Mouse (Mus musculus) c-Kit-positive CD71-positive TER-119-positive erythroid progenitor cells, embryonic 14.5 days (primary cell): ENCODE results near the gene Prmt1.

Experiments
- DNase-seq: peaks from one replicate; pipeline ENCODE4 v3.0.0-alpha.2; 2013; ENCODE audit warnings: low spot score

The Prmt1 gene

DNA sequence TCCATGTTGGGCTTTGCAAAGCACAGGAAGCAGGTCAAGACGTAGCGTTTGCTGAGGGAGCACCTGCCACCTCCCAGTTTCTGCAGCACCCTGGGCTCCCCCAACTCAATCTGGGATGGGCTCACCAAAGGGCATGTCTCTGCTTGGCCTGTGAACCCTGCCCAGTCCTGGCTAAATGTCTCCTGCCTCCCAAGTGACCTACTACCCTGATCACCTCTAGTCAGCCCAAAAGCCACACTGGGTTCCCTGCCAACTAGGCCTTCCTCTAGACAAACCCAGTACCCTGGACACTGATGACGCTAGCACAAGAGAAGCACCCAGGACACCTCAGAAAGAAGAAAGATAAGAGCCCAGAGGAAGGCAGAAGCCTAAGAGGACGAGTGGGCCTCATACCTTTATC is 26.5 kb upstream of the Prmt1 start:
- DNase-seq = no peak

DNA sequence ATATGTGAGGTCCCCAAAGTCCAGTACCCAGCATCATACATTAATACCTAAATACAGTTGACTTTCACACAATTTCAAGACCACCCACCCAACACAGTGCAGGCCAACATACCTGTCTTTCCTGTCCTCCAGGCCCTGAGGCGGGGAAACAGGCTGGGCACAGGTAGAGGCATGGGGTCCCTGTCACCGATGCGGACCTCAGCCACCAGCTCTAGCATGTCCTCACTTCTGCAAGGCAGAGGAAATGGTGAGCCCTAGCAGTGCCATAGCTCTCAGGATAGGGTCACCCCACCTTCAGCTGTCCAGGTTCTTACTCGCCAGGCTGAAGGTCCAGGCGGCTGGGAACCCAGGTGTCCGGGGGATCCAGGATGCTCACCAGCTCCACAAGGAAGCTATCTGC is 25.6 kb upstream of the Prmt1 start:
- DNase-seq = no peak

DNA sequence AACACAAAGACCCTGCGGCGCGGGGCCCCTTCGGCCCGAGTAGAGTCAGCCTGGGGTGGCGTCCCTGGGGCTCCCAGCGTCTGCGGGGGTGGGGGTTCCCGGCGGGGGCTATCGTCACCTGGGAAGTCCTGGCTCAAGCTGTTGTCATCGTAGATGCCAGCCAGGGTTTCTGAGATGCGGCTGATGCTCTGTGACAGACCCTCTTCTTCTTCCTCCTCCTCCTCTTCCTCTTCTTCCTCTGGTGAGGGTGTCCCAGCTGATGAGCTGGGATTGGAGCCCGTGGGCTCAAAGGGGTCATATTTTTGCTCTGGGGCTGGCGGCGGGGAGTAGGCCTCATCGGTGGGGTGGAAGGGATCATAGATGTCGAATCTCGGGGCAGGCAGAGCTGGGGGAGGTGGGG is 22.0 kb upstream of the Prmt1 start:
- no peak for DNase-seq

DNA sequence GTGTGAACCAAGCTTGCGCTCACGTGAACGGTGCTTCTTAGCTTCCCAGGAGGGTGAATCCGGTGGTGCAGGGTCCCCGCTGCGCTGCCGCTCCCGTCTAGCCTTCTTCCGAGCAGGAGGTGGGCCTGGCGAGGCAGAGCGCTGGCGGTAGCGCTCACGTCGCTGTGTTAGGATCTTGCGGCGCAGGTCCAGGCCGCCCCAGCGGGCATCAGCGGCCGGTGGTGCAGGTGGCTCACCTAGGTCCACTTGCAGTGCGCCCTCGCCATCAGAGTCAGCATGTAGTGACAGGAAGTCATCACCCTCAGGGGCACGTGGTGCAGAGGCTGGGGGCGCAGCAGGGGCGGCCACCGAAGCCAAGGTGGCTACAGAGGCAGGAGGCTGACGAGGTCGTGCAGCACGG is 21.5 kb upstream of the Prmt1 start:
- DNase-seq = no peak

DNA sequence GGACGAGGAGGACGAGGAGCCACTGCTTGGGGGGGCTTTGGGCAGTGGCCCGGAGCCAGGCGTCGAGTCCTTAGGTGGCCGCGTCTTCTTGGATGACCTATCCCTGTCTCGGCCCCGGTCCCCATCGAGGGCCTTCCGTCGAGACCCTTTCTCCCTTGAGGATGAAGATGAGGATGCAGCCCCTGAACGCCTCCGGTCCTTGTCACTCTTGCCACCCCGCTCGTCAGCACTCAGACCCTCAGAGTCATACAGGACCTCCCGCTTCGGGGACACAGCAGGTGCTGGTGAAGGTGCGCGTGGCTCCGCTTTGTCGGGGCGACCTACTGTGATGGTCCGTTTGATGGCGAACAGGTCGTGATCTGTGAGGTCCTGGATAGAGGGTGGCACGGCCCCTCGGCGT is 20.8 kb upstream of the Prmt1 start:
- no peak for DNase-seq

DNA sequence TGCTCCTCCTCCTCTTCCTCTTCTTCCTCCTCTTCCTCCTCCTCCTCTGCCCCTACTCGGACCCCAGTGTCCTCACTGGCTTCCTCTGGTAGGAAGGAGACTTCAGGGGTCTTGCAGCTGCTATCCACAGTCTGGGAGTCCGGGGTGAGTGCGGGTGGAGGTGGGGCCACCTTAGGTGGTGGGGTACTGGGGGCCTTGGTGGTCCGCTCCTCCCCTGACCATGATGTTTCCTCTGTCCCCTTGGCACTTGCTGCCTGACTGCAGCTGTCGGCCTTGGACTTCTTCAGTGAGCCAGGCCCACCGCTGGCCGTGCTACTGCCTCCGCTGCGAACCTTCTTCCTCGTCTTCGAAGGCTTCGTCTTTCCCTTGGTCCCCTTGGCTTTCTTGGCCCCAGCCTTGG is 20.1 kb upstream of the Prmt1 start:
- no peak for DNase-seq

DNA sequence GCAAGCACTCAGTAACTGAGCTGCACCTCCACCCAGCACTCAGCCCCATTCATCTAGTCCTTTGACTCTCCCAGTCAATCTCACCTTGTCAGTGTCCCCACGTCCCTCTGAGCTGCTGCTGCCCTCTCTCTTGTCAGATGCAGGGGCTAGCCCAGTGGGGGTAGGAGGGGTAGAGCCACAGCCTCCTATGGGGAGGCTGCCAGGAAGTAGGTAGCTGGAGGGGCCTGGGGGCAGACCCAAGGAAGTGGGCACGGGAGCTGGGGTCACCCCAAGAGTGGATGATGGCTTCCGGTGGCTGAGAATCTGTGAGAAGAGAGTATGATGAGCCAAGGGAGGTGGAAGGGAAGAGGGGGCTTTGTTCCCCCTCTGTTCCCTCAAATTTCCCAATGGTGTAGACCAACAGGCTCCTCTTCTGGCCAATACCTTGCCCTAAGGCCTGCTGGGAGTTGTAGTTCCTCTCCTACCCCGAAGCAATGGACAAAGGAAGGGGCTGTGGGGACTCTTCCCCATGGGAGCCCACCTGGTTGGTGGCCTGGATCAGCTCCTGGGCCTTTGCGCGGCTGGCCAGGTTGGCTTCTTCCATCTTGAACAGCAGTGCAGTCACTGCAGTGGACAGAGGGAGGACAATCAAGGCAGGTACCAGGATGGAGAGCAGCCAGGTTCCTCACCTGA is 19.1 kb upstream of the Prmt1 start:
- no peak for DNase-seq

DNA sequence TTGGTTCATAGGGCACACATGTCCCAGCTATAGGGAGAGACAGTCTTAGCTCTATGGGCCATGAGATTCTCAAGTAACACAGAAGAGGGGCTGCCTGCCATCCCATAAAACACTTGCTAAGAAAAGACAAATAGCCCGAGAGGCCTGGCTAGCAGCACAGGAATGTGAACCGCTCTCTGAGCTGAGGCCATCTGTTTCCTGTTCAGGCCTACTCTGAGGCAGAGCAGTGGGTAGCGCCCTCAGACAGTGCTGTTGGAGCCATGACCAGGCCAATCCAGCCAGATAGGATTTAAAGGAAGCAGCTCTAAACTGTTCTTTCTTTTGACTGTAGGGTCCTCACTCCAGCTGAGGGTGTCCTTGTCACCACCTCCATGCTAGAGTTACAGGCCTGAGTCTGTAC is 18.2 kb upstream of the Prmt1 start:
- no peak for DNase-seq

DNA sequence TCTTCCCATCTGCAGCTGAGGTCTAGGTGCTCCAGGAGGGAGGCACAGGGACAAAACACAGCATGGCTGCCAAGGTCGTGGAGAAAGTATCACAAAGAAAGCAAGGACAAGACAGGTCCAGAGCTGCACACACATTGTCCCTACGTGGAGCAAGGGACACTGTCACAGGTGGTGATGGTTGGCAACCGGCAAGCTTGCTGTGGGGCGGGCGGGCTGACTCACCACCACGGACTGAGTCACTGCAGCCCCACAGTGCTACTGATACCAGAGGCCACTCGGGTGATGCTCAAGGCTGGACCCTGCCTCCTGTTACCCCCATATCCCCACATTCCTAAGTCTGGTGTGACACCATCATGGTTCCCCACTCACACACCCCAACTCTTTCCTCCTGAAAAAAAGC is 16.1 kb upstream of the Prmt1 start:
- DNase-seq = no peak

DNA sequence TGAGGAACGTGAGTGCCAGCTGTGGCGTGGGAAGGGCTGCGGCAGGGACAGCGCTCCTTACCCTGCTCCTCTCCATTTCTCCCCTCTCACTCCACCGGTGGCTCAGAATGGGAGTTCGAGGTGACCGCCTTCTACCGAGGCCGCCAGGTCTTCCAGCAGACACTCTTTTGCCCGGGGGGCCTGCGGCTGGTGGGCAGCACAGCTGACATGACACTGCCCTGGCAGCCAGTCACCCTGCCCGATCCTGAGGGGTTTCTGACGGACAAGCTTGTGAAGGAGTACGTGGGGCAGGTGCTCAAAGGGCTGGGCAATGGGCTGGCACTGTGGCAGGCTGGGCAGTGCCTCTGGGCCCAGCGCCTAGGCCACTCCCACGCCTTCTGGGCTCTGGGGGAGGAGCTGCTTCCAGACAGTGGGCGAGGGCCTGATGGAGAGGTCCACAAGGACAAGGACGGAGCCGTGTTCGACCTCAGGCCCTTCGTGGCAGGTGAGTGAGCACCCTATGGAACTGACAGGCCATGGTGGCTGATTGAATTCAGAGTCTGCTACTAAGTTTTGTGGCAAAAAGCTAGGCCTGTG is 14.3 kb upstream of the Prmt1 start:
- no peak for DNase-seq

DNA sequence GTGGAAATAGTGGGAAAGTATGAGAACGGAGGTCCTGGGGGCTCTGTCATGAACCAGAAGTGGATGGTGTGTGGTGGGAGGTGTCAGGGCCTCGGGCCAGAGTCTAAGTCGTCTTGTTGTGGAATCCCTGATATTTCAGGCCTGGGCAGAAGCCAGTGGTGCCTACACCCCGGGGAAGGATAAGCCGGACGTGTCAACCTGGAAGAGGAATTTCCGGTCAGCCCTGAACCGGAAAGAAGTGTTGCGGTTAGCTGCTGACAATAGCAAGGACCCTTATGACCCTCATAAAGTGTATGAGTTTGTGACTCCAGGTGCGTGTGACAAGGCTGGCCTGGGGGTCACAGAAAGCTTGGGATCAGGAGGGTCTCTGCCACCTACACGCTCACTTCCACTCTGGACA is 13.4 kb upstream of the Prmt1 start:
- DNase-seq = no peak

DNA sequence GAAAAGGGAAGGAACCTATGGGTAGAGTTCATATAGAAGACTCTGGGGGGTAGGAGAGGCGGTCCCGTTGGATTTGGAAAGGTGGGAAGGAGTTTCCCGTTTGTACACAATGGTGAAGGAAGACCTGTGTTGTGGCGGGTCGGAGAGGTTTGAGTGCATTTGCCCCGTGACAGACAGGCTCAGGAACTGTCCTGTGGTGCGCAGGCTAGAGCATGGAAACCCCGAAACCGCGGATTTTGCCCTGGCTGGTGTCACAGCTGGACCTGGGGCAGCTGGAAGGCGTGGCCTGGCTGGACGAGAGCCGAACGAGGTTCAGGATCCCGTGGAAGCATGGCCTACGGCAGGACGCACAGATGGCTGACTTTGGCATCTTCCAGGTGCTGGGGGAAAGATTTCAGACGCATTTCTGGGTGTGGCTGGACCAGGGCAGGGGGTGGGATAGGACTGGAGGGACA is 12.2 kb upstream of the Prmt1 start, which contains the start of gene Bcl2l12:
TSS of gene Bcl2l12 (minus strand) at position 212 of the 455 bp plus-strand sequence.
- peak; percentile 40 for DNase-seq

DNA sequence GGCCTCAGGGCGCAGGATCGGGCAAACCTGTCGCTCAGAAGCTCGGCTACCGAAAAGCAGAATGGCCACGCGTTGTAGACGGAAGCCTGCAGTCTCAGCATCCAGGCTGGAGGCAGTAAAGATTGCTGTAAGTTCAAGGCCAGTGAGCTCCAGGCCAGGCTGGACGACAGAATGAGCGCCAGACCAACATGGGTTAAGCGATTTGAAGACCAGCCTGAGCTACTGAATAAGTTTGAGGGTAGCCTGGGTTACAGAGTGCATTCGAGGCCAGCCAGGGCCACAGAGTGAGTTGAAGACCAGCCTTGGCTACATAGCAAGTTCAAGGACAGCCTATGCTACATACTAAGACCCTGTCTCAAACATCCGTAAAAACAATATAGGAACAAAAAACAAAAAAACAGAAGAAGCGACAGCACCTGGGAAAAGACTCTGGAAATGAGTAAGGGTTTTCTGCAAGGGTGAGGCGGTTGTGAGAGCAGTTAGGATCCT is 11.6 kb upstream of the Prmt1 start:
- DNase-seq = no peak

DNA sequence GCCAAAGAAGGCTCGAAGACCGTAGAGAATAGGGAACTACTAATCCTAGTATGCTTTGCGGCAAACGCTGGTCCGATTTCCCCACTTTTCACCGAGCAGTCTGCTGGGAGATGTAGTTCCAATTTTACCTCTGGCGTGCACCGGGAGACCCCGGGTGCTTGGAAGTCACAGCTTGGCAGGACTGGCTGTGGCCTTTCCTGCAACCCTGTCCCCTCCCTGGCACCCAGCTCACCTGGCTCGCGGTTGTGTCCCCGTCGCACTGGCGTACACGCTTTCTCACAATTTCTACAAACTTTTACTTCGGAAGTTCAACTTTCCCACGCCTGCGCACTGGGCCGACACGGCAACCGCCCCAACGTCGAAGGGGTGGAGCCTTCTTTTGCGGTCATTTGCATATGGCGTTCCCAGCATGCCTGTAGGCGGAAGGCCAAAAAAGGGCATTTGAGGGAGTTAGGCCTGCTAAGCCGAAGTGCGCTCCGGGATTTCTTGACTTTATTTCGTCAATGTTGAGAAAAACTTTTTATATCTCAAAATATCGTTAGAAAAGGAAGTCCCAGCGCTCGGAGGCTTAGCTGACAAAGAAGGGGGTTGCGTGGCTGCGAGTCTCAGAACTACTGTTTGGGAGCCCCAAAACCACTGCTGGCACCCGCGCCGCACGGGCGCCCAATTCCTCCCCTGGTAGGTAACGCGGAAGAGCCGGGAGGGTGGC is 11.0 kb upstream of the Prmt1 start, which contains the start of gene Irf3:
TSS of gene Irf3 (plus strand) at position 418 of the 709 bp plus-strand sequence.
- peak; percentile 97 for DNase-seq

DNA sequence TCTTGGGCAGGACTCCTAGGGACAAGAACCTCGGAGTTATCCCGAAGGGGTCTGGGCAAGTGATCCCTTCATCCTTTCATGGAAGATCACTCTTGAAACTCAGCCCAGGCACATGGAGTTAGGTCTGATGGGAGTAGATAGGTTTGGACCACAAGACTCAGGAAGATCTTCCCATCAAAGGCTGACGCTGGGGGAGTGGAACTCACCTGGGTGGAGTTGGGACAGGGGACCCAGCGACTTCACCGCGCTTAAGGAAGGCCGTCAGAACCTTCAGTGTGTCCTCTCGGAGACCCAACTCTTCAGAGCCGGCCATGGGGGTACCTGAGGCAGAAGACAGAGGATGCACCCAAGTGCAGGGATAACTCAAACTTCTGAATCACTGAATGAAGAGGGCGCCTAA is 10.3 kb upstream of the Prmt1 start:
- no peak for DNase-seq

DNA sequence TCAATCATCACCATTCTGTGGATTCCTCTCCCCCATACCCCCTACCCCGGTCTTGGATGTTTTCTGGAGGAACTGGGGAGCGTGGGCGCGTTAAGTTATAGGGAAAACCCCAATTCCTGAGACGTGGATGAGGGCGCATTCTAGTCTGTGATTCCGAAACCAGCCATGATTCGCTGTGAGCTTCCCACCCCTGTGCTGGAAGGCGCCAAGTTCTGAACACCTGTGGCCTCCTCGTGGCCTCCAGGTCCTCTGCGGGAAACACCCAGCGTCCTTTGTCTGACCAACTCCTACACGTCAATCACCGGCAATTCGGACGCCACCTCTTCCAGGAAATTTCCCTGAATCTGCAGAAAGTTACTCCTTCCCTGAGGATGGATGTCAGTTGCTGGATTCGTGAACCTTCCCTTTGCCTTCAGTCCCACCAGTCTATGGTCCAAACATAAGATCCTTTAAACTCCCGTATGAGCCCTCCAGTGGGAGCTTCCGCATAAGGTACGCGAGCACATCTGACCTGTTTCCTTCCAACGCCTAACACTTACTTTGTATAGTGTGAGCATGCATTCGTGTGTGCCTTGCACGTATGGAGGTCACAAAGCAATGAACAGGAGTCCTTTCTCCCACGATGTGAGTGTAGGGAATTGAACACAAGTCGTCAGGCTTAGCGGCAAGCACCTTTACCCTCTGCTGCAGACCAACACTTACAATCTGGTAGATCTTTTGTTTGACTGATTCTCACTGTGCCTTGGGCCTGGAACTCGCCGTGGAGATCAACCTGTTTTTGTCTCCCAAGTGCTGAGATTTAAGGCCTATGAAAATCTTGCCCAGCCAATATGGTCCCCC is 731 bp upstream of the Prmt1 start:
- DNase-seq = no peak

DNA sequence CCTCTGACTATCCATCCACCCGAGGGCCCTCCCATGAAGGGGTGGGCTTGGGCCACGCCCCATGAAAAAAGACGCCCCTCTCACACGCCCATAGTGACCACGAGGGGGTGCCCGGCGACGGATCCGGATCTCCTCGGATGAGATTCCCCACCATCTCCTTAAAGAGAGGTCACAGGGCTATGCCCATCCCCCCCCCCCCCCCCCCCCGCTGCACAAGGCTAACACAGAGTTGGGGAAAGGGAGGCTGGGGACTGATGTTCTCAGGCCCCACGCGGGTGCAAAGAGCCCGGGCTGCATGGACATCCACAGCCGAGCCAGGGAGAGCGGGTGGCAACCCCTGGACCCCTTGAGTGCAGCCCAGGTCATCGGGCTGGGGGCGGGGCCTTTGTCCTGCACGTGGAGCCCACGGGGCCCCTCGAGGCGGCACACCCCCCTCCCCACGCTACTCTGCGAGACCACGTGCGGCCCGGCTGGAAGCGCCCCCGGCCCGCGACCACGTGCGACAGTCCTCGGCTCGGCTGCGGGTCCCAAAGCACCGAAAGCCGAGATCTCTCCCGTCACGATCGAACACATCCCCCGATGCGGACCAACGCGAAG is 675 bp downstream of the Prmt1 start:
- peak; percentile 51 for DNase-seq

DNA sequence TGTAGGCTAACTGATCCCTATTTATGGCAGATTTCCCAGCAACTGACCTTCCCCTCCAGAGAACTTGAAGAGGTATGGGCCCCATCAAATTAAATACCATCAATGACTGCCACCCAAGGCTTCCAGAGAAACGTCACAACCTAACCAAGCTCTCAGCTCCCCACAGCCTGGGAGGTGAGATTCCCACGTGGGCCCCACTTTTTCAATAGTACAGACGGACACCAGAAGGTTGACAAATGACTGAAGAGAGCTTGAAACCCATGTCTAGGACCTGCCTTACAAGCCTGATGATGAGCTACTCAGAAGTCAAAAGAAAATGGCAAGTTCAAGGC is 1.6 kb downstream of the Prmt1 start:
- DNase-seq = no peak

DNA sequence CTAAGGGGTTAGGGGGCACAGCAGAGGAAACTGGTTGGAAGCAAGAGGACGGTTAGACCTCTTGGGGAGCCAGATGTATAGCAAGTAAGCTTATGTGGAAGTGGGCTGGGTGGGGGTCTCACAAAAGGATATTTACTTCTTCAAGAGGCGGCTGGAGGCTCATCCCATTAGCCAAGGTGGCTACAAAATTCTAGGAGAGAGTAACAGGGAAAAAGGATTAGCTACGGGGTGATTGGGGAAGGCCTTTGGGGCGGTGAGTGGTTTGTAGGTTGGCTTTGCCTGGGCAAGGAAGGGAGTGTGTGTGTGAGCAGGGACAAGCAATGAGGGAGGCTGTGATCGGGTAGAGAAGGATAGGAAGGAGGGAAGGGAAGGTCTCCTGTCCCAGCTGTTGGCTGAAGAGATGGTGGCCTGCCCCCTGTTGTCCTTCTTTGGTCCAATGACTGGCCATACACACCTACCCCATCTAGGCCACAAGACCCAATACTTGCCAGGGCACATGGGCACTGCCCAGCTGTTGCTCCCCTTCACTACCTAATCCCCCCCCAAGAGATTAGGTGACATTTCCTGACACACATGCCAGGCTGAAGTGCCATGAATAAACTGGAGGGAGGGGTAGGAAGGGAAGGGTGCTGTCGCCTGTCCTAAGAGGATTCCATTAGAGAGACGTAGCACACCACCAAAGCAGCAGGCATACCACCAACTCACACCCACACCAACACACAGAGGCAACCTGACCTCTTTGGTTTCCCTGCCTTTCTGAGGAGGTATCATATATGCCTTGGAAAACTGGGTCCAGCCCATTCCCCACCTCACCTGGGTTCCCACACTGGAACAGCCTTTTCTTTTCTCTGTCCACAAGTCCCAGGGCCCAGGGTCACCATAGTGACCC is 2.2 kb downstream of the Prmt1 start:
- DNase-seq = no peak

DNA sequence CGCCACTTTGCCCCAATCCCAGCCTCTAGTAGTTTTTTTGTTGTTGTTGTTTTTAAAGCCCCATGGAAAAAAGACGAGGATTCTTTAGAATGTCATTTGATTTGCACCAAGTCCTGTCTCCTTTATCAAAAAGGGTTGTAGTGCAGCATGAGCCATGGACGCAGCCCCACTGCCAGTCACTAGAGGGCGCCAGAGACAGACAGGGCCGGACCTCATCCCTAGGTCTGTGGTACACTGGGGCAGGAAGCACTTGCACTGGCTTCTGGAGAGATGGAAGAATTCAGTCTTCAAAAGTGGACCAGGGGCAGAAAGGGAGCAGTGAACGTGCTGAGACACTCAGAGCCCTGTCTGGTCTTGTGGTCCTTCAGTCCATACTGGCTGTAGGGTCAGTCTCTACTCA is 3.3 kb downstream of the Prmt1 start:
- peak; percentile 79 for DNase-seq

DNA sequence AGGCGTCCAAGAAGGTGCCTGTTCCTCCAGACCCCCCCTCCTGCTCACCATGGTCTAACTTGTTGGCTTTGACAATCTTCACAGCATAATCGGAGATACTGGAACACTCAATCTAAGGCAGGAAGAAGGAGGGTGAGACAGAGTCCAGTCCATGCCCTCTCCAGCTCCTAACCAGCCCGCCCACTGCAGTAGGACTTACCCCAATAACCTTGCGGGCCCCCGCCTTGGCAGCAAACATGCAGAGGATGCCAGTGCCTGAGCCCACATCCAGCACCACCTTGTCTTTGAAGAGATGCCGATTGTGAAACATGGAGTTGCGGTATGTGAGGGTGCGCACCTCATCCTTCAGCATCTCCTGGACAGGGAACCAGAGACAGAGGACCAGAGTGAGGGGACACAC is 4.8 kb downstream of the Prmt1 start:
- no peak for DNase-seq
